Mouse (Mus musculus): ENCODE measurements around the gene Foxp1. TPM values are rescaled to one million over a fixed set of nuclear protein-coding genes. Genes with fewer than 3 reads are reported as not detected.

The Foxp1 gene
- polyA plus RNA-seq, 1 experiment from 2014 or later: 141 TPM

- H3K27me3 ChIP-seq: no peaks in the 10 kb centered on the region
- WGBS: 10% methylated on average over 4 of the region's 4 CpGs
- no peak overlapping the region for H3K27ac ChIP-seq
- no peak for ATAC-seq (ENCODE audit: low FRiP score, low read depth)
- H3K9ac ChIP-seq: no peak overlapping the region
- H3K4me2 ChIP-seq (replicated peaks): no peak overlapping the region
- no peaks in the 10 kb centered on the region for H3K9me3 ChIP-seq
- H3K4me1 ChIP-seq: peaks cover 45% of the 10 kb centered on the region
- no peaks in the 10 kb centered on the region for H3K36me3 ChIP-seq
- no peak overlapping the region for H3K4me3 ChIP-seq
Measured at GRCm38 (mm10) chr6:99201271-99201705, 321.2 kb downstream of the Foxp1 start.

- 21% methylated on average over 11 of the region's 11 CpGs for WGBS
- no peaks in the 10 kb centered on the region for H3K9me3 ChIP-seq
- H3K27me3 ChIP-seq: no peaks in the 10 kb centered on the region
- no peaks in the 10 kb centered on the region for H3K36me3 ChIP-seq
- no peak overlapping the region for H3K9ac ChIP-seq
- peaks cover 39% of the 10 kb centered on the region for H3K4me1 ChIP-seq
- no peak overlapping the region for H3K27ac ChIP-seq
- H3K4me3 ChIP-seq: no peak overlapping the region
- H3K4me2 ChIP-seq (replicated peaks): no peak overlapping the region
- no peak for ATAC-seq (ENCODE audit: low FRiP score, low read depth)
Measured at GRCm38 (mm10) chr6:99200656-99201055, 321.9 kb downstream of the Foxp1 start.

GRCm38 (mm10) chr6:99199277-99199676 is 323.2 kb downstream of the Foxp1 start:
- H3K27me3 ChIP-seq: no peaks in the 10 kb centered on the region
- H3K36me3 ChIP-seq: no peaks in the 10 kb centered on the region
- H3K9me3 ChIP-seq: no peaks in the 10 kb centered on the region
- no peak for ATAC-seq (ENCODE audit: low FRiP score, low read depth)
- WGBS: 87% methylated on average over 4 of the region's 4 CpGs
- H3K4me3 ChIP-seq: no peak overlapping the region
- H3K4me1 ChIP-seq: peaks cover 25% of the 10 kb centered on the region
- H3K27ac ChIP-seq: no peak overlapping the region
- H3K4me2 ChIP-seq (replicated peaks): no peak overlapping the region
- no peak overlapping the region for H3K9ac ChIP-seq

- Histone ChIP-seq H3K4me1 (peaks cover 29% of the 10 kb centered on the region), H3K9me3 (no peaks in the 10 kb centered on the region), H3K4me2 (replicated peaks) (no peak overlapping the region), H3K27ac (no peak overlapping the region), H3K36me3 (no peaks in the 10 kb centered on the region), H3K9ac (no peak overlapping the region), H3K4me3 (no peak overlapping the region), H3K27me3 (no peaks in the 10 kb centered on the region)
- 68% methylated on average over 8 of the region's 8 CpGs for WGBS
- no peak for ATAC-seq (ENCODE audit: low FRiP score, low read depth)
Measured at GRCm38 (mm10) chr6:99193697-99194096, 328.8 kb downstream of the Foxp1 start.

- Histone ChIP-seq H3K9ac (no peak overlapping the region), H3K27ac (no peak overlapping the region), H3K4me2 (replicated peaks) (no peak overlapping the region; the same call in 1 of the 2 replicates), H3K36me3 (no peaks in the 10 kb centered on the region), H3K27me3 (no peaks in the 10 kb centered on the region), H3K4me3 (no peak overlapping the region), H3K4me1 (peaks cover 36% of the 10 kb centered on the region), H3K9me3 (no peaks in the 10 kb centered on the region)
- ATAC-seq (ENCODE audit: low FRiP score, low read depth): no peak
- 62% methylated on average over 8 of the region's 8 CpGs for WGBS
Measured at GRCm38 (mm10) chr6:99191636-99192137, 330.8 kb downstream of the Foxp1 start.

- Histone ChIP-seq H3K27me3 (no peaks in the 10 kb centered on the region), H3K9ac (no peak overlapping the region), H3K4me1 (peaks cover 36% of the 10 kb centered on the region), H3K36me3 (no peaks in the 10 kb centered on the region), H3K4me2 (replicated peaks) (peak overlapping the region; percentile 14; the same call in 1 of the 2 replicates), H3K27ac (no peak overlapping the region), H3K4me3 (no peak overlapping the region), H3K9me3 (no peaks in the 10 kb centered on the region)
- WGBS: 39% methylated on average over 12 of the region's 12 CpGs
- no peak for ATAC-seq (ENCODE audit: low FRiP score, low read depth)
Measured at GRCm38 (mm10) chr6:99191041-99191635, 331.4 kb downstream of the Foxp1 start.

GRCm38 (mm10) chr6:99189967-99190366 is 332.6 kb downstream of the Foxp1 start:
- Histone ChIP-seq H3K9ac (no peak overlapping the region), H3K27ac (no peak overlapping the region), H3K4me1 (peaks cover 36% of the 10 kb centered on the region), H3K9me3 (no peaks in the 10 kb centered on the region), H3K4me3 (no peak overlapping the region), H3K27me3 (no peaks in the 10 kb centered on the region), H3K36me3 (no peaks in the 10 kb centered on the region), H3K4me2 (replicated peaks) (no peak overlapping the region)
- ATAC-seq (ENCODE audit: low FRiP score, low read depth): no peak
- WGBS: 25% methylated on average over 8 of the region's 8 CpGs

GRCm38 (mm10) chr6:99188366-99189216 is 333.9 kb downstream of the Foxp1 start:
- Histone ChIP-seq H3K4me3 (no peak overlapping the region), H3K9ac (no peak overlapping the region), H3K36me3 (no peaks in the 10 kb centered on the region), H3K4me2 (replicated peaks) (no peak overlapping the region), H3K27ac (no peak overlapping the region), H3K4me1 (peaks cover 36% of the 10 kb centered on the region), H3K27me3 (no peaks in the 10 kb centered on the region), H3K9me3 (no peaks in the 10 kb centered on the region)
- 44% methylated on average over 4 of the region's 4 CpGs for WGBS
- ATAC-seq (ENCODE audit: low FRiP score, low read depth): no peak

GRCm38 (mm10) chr6:99187914-99188313 is 334.6 kb downstream of the Foxp1 start:
- no peaks in the 10 kb centered on the region for H3K27me3 ChIP-seq
- H3K27ac ChIP-seq: no peak overlapping the region
- peaks cover 36% of the 10 kb centered on the region for H3K4me1 ChIP-seq
- no peak for ATAC-seq (ENCODE audit: low FRiP score, low read depth)
- no peak overlapping the region for H3K9ac ChIP-seq
- H3K9me3 ChIP-seq: no peaks in the 10 kb centered on the region
- no peaks in the 10 kb centered on the region for H3K36me3 ChIP-seq
- H3K4me2 ChIP-seq (replicated peaks): no peak overlapping the region
- no peak overlapping the region for H3K4me3 ChIP-seq
- 82% methylated on average over 3 of the region's 3 CpGs for WGBS

- no peak for ATAC-seq (ENCODE audit: low FRiP score, low read depth)
- 53% methylated on average over 2 of the region's 2 CpGs for WGBS
- H3K4me2 ChIP-seq (replicated peaks): no peak overlapping the region
- no peaks in the 10 kb centered on the region for H3K36me3 ChIP-seq
- no peaks in the 10 kb centered on the region for H3K27me3 ChIP-seq
- no peak overlapping the region for H3K27ac ChIP-seq
- H3K9me3 ChIP-seq: no peaks in the 10 kb centered on the region
- no peak overlapping the region for H3K9ac ChIP-seq
- H3K4me1 ChIP-seq: peaks cover 35% of the 10 kb centered on the region
- H3K4me3 ChIP-seq: no peak overlapping the region
Measured at GRCm38 (mm10) chr6:99187415-99187814, 335.1 kb downstream of the Foxp1 start.

GRCm38 (mm10) chr6:99186569-99186968 is 336.0 kb downstream of the Foxp1 start:
- H3K4me3 ChIP-seq: no peak overlapping the region
- WGBS: 66% methylated on average over 7 of the region's 7 CpGs
- H3K36me3 ChIP-seq: no peaks in the 10 kb centered on the region
- H3K4me2 ChIP-seq (replicated peaks): no peak overlapping the region
- H3K9me3 ChIP-seq: no peaks in the 10 kb centered on the region
- peaks cover 27% of the 10 kb centered on the region for H3K4me1 ChIP-seq
- H3K9ac ChIP-seq: no peak overlapping the region
- H3K27me3 ChIP-seq: no peaks in the 10 kb centered on the region
- H3K27ac ChIP-seq: no peak overlapping the region
- no peak for ATAC-seq (ENCODE audit: low FRiP score, low read depth)

GRCm38 (mm10) chr6:99185797-99186196 is 336.7 kb downstream of the Foxp1 start:
- Histone ChIP-seq H3K9me3 (no peaks in the 10 kb centered on the region), H3K27ac (no peak overlapping the region), H3K27me3 (no peaks in the 10 kb centered on the region), H3K4me2 (replicated peaks) (no peak overlapping the region), H3K9ac (no peak overlapping the region), H3K4me3 (no peak overlapping the region), H3K36me3 (no peaks in the 10 kb centered on the region), H3K4me1 (peaks cover 19% of the 10 kb centered on the region)
- 87% methylated on average over 2 of the region's 2 CpGs for WGBS
- ATAC-seq (ENCODE audit: low FRiP score, low read depth): no peak
